Mouse (Mus musculus) induced T-regulatory cell, adult 2 months (primary cell): ENCODE results near the gene Gm20388.

Source experiments
- DNase-seq: peaks from one replicate; pipeline ENCODE4 v3.0.0-alpha.2; 2012; ENCODE audit warnings: low read depth

Gene Gm20388

DNA sequence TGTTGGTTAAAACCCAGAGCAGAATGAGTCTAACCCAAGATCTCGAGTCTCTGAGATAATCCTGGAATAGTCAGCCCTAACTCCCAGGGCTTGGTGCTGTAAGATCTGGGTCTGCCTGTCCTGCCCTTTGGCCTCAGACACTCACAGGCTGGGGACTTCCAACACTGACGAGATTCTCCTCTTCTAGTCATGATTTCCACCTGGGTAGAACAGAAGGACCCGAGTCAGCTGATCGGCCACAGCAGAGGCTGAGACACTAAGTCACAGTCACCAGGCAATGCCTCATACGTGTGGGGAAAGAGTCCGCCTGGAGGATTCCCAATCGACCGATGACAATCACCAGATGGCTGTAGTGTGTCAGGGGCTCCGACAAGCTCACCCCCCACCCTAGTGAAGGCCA, 3785.5 kb downstream of the Gm20388 start:
- DNase-seq = no peak

DNA sequence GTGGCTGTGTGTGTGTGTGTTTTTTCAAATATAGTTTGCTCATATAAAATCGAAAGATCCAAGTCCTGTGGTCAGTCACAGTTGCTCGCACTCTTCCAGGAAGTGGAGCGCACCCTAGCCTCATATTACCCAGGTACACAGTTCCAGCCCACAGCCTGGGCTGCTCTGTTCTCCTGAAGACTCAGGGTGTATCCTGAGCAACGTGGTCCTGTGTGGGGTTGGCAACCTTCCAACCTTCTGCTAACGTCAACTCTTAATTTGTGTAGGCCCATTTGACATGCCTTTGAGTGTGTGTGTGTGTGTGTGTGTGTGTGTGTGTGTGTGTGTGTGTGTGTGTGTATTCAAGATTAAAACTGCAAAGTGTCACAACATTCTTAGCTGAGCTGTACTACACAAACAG, 3786.7 kb downstream of the Gm20388 start:
- no peak for DNase-seq

DNA sequence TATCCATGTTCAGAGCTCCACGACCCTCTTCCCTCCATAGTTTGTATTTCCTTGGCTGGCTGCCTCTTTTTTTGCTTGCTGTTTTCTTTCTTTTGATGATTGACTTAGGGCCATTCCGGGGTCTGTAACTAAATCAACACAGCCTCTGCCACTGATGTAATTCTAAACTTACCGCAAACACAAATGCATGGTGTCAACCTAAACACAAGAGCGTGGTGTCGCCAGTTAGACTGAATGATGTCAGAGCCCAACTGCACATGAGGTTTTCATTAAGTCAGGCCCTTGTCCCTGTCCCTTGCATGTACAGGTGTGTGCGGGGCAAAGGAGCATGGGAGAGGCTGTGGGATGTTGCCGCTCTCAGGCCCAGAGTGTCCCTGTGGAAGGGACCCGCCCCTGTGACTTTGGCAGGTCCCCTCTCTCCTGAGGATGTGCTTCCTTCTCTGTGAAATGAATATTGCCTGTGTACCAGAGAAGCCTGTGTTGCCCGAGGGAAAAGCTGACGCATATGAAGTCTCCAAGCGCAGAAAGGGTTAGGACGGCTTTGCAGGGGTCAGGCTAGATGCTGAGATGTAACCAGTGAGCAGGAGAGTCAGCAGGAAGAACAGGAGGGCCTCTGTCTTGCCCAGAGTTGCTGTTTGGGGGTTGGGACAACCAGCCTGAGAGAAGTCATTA, 3789.9 kb downstream of the Gm20388 start:
- DNase-seq = no peak

DNA sequence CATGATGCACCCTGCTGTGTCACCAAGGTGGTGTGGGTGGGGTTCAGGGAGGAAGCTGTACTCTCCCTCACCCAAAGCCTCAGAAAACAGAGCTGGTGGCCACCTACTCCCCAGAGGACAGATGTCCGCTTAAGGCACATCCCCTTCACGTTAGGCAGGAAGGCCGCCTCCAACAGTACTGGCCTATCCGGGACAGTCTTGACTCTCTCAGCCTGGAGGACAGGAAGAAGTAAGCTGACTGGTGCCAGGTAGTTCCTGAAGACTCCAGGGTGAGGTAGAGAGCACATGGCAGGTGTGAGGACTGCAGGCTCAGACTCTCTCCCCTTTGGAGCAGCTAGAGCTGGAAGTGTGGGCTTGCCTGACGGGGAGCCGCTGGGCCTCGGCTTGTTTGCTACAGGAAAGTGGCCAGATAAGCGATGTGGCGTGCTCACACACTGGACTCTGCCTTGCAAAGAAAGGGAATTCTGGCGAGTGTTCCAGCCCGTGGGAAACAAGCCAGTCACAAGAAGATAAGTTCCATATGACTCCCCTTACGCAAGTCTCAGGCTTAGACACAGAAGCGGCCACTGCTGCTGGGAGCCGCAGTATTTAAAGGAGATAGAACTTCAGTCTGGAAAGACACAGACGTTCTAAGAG, 3791.4 kb downstream of the Gm20388 start:
- no peak for DNase-seq

DNA sequence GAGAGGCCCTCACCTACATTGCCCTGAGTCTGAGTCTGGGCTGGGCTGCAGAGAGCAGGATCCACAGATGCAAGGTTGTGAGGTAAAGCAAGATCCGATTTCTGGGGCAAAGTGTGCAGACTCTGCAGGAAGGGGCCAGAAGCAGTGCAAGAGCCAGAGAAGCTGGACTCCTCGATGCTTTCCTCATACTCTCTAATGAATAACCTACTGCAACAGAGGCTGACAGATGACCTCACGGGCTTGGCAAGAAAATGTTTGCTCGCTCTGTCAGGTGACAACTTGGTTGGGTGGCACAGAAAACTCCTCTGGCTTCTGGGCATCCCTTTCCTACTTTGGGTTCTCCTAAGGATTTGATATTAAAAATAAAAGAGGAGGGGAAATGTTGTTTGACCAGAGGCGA, 3794.7 kb downstream of the Gm20388 start:
- DNase-seq = no peak

DNA sequence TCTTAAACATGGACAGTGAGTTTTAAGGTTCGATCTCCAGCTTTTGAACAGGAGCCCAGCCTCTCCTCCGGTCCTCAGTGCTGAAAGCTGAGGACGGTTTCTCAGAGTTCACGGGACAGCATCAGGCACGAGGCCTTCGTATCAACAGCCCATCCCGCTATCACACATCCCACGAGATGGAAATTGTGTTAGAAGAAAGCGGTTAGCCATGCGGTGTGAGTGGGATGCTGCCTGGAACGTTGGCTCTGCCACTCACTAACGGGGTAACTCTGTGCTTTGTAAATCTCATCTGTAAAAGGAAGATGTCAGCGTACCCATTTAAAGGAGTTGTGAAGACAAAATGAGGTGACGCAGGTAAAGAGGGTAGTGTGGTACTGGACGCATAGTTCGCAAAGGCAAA, 3796.5 kb downstream of the Gm20388 start:
- DNase-seq = no peak

DNA sequence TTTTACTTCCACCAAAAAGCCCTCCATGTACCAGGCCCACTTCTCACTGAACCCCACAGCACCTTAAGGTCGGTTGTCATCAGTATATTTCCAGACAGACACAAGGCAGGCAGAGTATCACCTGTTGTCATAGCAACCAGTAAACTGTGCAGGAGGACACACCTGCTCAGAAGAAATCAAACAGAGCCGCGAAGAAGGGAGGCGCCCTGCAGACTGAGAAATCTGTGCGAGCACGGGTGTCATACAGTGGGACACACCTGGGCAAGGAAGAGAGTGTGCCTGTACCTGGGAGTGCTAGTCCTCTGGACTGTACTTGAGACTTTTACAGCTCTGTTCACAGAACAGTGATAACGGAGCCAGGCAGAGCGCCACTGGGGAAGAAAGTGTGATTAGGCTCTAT, 3798.1 kb downstream of the Gm20388 start:
- DNase-seq = no peak

DNA sequence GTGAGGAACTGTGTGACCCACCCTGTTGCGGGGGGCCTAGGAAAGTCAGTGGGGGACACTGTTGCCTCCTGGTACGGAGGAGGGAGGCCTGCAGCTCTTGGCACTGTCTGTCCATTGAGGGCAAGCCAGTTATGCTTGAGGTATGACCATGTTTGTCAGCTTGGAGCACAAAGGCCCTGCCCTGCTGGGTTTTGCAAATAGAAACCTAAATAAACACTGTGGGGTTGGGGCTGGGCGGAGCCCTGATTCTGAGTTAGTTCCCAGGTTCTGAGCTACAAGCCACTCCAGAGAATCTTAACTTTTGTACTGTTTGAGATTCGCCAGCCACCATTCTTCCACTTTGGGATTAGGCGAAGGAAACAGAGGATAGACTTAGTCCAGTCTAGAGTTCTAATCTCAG, 3799.7 kb downstream of the Gm20388 start:
- no peak for DNase-seq

DNA sequence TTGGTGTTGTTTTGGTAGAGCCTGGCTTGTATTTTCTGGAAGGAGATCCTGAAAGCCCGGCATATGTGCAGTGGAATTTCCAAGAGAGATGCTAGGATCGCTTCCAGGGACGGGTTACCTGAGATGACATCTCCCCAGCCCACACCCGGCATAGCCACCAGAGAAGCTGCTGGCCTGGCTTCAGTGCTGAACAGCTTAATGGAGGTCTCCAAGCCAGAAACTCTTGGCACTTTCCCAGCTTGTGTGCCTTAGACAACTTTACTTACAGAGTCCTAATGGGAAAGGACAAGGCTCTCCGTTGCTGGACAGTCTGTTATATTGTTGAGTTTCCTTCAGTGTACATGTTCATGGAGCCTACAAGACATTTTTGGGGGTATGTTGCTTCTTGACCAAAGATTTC, 3803.8 kb downstream of the Gm20388 start:
- DNase-seq = no peak

DNA sequence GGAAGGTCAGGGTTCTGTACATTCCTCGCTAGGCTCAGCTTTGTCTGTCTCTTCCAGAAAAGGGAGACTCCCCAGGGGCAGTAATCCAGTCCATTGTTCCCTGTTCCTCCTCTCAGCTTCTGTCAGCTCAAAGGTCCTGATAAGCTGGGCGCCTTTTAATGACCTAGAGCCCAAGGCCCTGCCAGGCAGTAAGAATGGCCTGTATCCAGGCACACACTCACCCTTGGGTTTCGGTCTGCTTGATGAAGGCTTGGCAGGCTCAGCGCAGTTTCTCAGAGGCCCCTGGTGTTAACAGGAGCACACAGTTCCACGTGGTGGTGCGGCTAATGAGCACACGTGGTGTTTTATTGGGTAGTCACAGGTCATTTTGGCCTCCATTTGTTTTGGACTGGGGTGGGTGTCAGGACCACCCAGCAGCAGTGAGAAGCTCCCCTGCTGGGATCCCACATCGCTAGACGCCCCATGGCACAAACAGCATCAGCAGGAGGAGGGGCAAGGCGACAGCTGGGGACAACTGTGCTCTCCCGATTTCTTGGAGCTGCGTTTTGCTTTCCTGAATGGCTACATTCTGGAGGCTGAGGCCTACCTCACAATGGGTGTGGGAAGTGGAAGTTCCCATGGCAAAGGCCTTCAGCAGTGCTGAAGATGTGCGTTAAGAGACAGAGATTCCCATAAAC, 3805.4 kb downstream of the Gm20388 start:
- no peak for DNase-seq

DNA sequence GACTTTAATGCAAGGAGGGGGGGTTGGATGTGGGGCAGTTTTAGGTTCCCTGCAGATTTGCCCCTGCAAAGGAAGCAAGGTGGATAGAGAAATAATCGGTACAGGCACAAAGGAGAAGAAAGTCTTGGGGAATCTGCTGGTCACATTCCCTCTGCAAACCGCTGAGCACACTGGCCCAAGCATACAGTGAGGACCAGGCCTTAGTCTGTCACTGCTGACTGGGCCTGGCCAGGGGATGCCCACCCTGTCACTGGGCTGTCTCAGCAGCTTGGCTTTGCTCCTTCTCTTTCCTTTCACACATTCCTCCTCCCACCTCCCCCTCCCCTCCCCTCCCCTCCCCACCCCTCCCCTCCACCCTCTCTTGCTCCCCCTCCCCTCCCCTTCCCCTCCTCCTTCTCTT, 3806.5 kb downstream of the Gm20388 start:
- DNase-seq = no peak

DNA sequence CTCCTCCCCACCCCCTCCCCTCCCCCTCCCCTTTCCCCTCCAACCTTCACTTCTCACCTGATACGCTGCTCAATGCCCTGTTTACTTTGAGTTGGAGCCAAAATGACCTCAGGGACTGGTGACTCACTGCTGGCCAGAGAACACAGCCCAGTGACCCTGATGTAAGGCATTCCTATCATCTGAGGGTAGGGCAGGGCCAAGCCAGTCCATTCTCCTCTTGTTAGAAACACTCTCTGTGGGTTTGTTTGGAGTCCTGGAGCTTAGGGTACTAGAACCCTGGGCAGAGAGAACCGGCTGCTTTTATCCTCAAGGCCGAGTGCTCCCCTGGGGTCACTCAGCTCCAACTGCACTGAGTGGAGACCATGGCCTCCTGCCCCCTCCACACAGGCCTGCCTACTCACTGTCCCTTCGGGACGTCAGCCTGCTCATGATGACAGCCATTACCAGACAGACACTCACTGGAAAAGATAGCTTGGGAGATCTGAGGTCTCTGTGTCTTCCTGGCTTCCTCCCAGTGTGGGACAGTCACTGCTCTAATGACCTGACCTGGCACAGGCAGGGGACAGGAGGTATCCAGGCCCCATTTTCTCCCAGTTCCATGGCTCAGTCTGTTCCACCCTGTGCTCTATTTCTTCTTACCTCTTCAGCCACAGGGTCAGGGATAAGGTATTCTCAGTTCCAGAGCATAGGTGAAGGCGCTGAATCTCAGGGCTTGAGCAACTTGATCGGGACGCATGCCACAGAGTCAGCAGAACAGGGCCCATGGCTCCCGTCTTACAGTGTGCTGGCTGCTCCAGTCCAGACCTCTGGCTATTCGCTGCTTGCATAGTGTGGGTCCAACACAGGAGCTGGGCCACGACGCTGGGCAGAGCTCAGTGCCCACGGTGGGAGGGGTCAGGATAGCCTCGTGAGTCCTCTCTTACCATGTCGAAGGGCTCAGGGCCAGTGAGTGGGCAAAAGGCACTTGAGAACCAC, 3807.2 kb downstream of the Gm20388 start:
- no peak for DNase-seq

DNA sequence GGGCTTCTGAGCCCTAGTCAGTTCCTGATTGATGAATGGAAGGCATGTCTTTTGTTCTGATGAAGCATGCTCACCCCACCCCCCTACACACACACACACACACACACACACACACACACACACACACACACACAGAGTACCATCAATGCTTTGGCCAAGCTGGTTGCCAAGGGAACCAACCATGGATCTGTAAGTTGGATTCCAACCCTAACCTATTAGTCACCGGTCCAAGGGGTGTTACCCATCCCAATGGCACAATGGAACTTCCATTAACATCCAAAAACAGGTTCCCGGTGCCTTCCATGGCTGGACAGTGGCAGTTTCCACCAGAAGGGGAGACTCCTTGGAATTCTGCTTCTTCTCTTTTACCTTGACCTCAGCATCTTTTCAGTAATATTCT, 3808.1 kb downstream of the Gm20388 start:
- no peak for DNase-seq

DNA sequence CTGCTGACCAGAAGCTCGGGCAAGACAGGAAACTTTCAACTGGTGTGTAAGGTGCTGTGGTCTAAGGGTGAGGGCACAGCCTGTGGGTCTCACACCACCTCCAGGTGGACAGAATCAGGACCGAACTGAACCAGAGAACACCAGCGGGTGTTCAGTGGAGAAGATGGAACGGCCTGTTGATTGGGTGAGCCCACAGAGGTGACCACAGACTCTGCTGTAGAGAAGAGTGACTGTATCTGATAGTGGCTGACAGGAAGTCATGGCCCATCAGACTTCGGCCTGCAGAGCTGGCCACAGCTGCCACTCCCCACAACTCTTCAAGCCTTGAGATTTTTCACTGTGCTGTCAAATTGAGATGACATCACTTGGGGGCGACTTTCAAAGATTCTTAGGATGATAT, 3808.6 kb downstream of the Gm20388 start:
- no peak for DNase-seq

DNA sequence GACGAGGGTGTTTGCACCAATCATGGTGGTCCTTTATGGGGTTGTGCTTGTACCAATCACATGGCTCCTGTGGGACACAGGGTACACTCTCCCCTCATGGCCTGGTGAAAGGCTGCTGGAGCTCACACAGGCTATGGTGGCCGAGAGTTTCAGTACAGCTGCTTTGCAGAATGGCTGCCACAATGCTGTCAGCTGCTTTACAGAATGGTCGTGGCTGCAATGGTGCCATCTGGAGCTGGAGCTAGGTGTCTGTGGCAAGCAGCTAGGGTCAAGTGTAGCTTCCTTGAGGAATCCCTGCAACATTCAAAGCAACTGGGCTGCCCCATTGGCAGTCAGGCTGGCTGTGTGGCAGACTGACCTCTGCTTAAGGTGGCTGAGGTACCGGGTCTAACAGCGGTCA, 3809.2 kb downstream of the Gm20388 start:
- no peak for DNase-seq

DNA sequence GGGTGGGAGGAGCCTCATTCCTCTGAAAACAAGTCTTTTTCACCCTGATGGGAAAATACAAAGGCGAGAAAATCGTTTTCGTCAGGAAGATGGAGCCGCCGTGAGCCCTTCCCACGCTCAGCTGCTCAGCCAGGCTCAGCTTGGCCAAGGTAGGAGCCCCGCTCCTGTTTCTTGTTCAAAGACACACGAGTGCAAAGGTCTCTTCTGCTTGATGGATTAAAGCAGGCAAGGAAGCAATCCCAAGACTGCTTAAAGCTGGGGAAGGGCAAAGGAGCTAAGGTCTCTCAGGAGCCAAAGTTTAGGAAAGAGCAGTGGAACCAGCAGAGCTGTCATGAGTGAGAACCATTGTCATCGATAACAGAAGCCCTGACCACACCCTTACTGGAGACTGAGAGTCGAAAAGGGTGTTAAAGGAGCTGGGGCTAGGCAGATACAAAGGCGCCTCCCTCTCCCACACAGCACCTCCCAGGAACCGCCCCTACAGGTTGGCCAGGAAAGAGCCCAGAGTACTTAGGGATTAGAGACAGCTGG, 3809.9 kb downstream of the Gm20388 start:
- DNase-seq = no peak

DNA sequence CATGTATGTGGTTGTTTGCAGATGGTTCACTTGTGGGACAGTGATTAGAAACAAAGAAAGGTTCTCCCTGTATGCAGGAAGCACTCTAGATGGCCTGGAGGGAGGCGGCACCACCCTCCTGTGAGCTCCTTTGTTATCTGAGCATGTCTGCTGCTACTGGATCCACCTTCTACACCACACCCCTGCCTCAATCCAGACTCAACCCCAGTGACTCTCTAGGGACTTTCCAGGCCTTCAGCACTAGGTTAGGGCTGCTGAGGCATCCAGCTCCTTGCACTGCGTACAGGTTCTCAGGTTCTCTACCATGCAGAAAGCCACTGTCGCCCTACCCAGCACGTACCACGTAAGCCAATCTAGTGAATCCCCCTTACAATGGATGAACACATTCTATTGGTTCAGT, 3811.6 kb downstream of the Gm20388 start:
- DNase-seq = no peak

DNA sequence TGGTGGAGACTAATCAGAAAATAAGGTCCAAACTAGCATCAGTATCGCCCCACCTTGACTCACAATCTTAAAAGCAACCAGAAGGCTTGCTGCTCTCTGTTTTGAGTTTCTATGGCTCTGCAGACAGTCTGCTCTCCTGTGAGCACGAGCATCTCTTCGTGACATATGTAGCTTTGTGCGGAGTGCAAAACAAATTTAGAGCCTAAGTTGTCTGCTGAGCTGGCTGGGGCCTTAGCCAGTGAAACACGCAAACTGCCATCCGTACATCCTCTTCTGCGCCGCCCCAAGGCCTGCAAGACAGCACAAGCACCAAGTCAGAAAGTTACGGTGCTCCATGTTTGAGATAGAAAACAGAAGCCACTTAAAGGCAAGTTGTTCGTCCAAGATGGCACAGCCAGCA, 3814.1 kb downstream of the Gm20388 start:
- no peak for DNase-seq

DNA sequence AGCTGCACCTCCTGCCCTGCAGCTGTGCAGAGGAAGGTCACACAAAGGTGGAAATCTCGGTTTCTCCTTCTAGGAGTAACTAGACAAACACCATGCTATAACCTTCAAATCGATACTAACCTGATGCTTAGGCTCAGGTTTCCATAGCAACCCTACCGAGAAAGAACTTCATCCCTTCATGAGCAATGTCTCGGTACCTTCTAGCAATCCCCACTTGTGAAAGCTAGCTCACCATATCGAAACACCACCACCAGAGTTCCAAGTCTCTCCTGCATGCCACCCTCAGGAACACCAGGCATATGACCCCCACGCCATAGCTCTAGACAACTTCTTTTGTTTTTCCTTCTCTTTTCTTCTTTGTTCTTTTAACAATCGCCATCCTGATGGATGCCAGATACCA, 3814.6 kb downstream of the Gm20388 start:
- no peak for DNase-seq

DNA sequence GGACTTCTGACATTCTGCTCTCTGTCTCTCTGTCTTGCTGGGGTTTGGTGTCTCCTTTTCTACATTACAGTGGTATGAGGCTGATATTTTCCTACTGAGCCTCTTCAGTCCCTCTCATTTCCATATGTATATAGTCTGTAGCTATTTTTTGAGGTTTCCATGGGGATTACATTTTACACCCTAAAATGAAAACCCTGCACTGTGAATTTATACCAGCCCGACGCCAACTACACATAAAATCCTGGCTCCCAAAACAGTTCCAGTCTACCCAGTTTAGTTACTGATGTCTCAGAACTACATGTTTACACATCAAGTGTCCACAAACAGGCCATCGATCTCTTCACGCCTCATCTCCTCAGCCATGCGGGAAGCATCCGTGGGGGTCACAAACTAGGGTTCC, 3816.1 kb downstream of the Gm20388 start:
- no peak for DNase-seq

DNA sequence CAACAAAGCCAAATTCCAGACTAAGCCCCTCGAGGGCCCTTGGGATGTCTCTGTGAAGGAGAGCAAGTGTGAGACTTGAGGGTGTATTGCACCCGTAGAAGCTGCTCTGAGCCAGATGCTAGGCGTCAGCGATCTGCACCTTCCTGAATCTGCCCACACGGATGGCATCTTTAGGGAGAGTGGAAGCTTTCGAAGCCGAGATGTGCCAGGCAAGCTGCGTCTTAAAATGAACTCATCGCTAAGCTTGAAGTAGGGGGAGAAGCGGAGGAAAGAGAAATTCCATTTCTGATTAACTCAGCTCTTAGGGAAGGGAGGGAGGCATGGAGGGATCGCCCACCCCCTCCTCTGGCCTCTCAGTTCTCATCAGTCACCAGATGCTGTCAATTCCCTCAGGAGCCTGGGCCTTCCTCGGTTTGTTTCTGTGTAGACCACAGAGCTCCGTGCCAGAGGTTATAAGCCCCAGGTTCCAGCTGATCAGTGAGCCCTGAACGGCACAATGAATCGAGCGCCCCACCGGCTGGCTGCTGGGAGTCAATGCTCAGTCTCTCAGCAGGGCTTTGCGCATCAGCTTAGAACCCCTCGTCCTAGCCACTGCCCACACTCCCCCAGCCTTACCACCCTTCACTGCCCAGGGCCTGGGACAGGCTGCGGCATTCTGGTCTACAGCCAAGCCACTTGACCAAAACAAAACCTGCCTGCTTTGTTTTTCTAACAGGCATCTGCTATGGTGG, 3818.6 kb downstream of the Gm20388 start:
- DNase-seq = no peak
